Mouse (Mus musculus) splenic B cell, adult 2 months (primary cell): ENCODE measurements around the gene Zfp534.
"Not testable (repeated sequence)": the region's sequence is repeated elsewhere in the genome, so short reads cannot be mapped to it uniquely, and the experiment has no call there.

ENCODE experiments used
- DNase-seq: peaks from one replicate; pipeline ENCODE4 v3.0.0-alpha.2; 2011; ENCODE audit warnings: low read depth, low spot score
- H3K27me3 ChIP-seq: 2 replicates; pipeline ENCODE4 v1.6.1; 2012; ENCODE audit warnings: mild to moderate bottlenecking, low read length, moderate library complexity, mixed read lengths; ENCODE audit not compliant: control insufficient read depth, poor library complexity, insufficient read depth, severe bottlenecking
- H3K36me3 ChIP-seq: 2 replicates; pipeline ENCODE4 v1.6.1; 2012; ENCODE audit warnings: mild to moderate bottlenecking, low read length, moderate library complexity, mixed read lengths; ENCODE audit not compliant: control insufficient read depth, poor library complexity, insufficient read depth, severe bottlenecking

Zfp534 gene

DNA sequence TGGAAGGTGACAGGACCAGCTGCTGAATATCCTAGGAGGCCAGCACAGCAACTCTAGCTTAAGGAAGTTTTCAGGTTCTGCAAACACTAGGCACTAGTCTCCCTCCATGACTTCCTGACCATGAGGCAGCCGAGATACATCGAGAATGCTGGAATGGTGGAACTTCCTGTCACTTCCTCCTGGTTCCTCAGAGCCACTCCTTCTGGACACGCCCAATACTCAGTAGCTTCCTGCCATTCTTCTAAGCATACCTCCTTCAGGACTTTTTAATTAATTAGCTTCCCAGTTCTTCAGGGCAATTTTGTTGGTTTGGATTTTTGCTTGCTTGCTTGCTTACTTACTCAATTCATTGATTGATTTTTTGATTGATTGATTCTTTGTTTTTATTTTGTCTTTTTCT is at the start of gene Zfp534:
Zfp534 (minus strand) TSS at position 101 of the 400 bp plus-strand sequence.
- H3K36me3 ChIP-seq, DNase-seq, H3K27me3 ChIP-seq: not testable (repeated sequence)

DNA sequence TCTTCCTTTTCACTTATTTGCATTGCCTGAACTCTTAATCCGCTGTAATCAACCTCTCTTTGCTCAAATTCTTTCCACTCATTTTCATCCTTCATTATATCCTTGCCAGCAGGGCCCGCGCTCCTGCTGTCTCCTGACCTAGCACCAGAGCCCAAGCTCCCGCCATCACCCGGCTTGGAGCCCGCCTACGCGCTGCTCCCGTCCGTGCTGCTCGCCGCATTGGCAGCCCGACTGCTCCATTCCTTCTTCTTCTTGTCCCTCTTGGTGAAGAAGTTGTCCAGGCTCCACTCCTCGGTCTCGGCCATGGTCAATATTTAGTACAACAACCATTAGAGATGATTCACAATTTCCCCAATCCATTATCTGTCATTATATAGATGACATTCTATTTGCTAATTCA is 43.9 kb upstream of the Zfp534 start:
- H3K27me3 ChIP-seq, DNase-seq, H3K36me3 ChIP-seq: not testable (repeated sequence)

DNA sequence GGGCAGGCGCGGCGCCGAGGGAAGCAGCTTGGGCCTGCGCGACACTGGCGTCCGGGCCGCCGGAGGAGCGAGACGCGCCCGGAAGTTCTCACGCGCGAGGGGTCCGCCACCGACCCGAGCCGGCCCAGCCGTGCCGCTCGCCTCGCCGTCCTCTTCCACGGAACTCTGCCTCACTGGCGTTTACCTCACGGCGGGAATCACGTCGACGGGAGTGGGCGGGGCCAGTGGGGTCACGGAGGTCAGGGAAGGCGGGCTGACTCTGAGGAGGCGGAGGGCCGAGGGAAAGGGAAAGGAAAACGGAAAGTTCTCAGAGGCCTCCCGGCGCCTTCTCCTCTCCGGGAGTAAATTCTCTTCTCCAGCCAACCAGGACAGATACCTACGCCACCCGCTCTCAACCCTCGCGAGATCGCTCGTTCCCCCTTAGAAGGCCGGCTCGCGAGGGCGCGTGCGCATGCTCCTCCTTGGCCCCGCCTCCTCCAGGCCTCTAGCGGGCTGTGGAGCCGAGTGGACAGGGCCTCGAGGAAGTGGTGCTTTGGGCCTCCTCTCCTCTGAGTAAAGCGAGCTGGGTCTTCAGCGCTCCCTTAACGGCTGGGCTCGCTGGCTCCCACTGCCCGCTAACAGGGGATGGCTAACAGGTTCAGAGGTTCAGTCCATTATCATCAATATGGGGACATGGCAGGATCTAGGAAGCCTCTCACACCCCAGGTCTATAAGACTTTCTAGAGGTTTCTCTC is 36.5 kb upstream of the Zfp534 start:
- H3K36me3 ChIP-seq, H3K27me3 ChIP-seq: not testable (repeated sequence)
- DNase-seq = peak; percentile 18

DNA sequence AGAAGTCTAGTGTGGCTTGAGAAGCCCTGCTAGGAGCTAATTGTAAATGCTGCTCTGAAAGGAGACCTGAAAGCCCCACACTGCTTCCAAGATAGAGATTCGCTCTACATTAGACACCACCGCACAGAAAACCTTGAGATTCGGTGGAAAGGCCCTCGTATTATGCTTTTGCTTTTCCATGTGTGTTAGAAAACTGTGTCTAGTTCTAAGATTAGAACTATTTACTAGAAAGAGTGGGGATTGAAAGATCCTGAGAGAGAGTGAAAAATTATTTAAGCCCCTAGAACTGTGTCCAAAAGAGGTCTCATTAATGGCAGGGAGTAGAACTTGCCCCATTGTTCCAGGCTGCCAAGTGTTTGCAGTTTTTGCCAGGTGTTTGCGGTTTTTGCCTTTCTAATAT is 47.1 kb downstream of the Zfp534 start:
- H3K36me3 ChIP-seq, H3K27me3 ChIP-seq, DNase-seq: not testable (repeated sequence)

DNA sequence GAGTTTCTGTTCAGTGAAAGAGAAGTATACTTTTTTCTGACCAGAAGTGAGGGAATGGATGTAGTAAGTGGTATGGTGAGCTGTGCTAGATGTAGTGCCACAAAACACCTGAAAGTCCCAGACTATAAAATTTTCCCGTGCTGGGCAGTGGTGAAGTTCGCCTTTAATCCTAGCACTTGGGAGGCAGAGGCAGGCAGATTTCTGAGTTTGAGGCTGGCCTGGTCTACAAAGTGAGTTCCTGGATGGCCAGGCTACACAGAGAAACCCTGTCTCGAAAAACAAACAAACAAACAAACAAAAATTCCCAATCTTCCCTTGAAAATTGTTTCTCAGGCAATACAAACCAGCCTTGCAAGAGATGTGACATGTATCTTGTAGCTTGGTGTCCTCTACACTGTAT is 54.9 kb downstream of the Zfp534 start:
- DNase-seq, H3K27me3 ChIP-seq, H3K36me3 ChIP-seq: not testable (repeated sequence)

DNA sequence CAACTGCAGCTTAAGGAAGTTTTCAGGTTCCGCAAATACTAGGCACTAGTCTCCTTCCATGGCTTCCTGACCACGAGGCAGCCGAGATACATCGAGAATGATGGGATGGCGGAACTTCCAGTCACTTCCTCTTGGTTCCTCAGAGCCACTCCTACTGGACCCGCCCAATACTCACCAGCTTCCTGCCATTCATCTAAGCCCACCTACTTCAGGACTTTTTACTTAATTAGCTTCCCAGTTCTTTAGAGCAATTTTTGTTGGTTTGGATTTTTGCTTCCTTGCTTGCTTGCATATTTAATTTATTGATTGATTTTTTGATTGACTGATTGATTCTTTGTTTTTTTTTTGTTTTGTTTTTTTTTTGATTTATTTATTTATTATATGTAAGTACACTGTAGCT is 59.9 kb downstream of the Zfp534 start, which contains the start of gene Zfp979:
Zfp979 (minus strand) TSS at position 101 of the 400 bp plus-strand sequence.
- not testable (repeated sequence) for DNase-seq, H3K36me3 ChIP-seq, H3K27me3 ChIP-seq

DNA sequence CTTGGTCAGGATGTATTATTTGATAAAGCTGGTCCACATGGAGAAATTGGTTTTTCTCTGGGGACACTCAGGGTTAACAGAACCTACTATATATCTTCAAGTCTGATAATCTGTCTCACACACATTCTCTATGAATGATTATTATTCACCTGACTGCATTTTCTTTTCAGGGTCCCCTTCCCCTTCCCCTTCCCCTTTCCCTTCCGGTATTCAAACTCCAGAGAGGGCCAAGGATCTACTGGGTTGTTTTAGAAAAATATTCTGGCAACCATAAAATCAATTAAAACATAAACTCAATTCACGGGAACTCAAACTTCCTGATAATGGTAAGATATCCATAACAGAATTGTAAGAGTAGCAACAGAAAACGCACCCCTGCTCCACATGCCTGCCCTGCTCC is 60.4 kb downstream of the Zfp534 start:
- not testable (repeated sequence) for DNase-seq, H3K27me3 ChIP-seq, H3K36me3 ChIP-seq

DNA sequence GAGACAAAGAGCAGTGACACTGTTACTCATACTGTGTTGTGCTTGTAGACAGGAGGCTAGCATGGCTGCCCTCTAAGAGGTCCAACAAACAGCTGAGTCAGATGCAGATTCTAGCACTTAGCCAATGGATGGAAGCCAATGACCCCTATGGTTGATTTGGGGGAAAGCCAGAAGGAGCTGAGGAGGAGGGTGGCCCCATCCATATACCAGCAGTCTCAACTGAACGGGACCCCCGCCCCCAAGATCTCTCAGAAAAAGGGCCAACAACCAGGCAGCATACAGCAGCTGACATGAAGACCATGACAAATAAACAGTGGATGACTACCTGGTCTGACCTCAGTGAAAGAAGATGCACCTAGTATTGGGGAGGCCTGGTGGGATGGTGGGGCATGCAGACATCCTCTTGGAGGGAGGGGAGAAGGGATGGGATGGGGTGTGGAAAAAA is 68.5 kb downstream of the Zfp534 start:
- H3K27me3 ChIP-seq, DNase-seq, H3K36me3 ChIP-seq: not testable (repeated sequence)
